ENCODE assay signal across 9 mouse cellular contexts in the genomic region with DNA sequence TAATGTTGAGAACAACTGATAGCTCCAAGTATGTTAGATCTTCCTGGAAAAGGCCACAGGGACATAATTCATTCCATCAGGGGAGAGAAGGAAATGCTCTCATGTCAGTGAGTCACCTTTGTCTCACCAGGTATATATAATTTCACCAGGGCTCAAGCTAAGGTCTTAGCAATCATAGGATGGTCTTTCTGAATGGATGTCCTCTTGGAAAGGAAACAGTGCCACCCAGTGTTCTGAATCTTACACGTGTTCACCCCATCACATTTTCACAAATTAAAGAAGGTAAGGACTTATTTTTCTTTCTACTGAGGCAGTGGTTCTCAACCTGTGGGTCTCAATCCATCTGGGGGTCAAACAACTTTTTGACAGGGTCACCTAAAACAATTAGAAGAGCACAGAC.
DNase-seq lines count a peak whose midpoint lies in the region; ATAC-seq and TF ChIP-seq lines count a peak whose summit lies in the region.
"Had no signal": no experiment of that assay in that cellular context is flagged by ENCODE, and none has a peak within 500 bp of the region (broad histone marks: within the 10 kb centered on the region; RNA-seq: fewer than 3 reads in every experiment).

No protein-coding gene starts in this region.

- ATAC-seq in forebrain, embryonic 13.5 days: 0 out of 2 replicates have a peak, but pooled peaks have one; percentile 36
- ATAC-seq in forebrain, embryonic 11.5 days (replicated peaks; ENCODE audit: low FRiP score): no peak
- no peak for ATAC-seq in liver, postnatal 0 days
- ATAC-seq in liver, embryonic 12.5 days: no peak

- no peaks in the 10 kb centered on the region for H3K36me3 ChIP-seq in forebrain, embryonic 13.5 days (ENCODE audit: poor library complexity, severe bottlenecking)
- H3K36me3 ChIP-seq in forebrain, embryonic 11.5 days (ENCODE audit: control insufficient read depth, insufficient read depth, low read length): no peaks in the 10 kb centered on the region
- H3K36me3 ChIP-seq in liver, postnatal 0 days (replicated peaks; ENCODE audit: insufficient read depth, low read length): no peaks in the 10 kb centered on the region
- no peaks in the 10 kb centered on the region for H3K36me3 ChIP-seq in liver, embryonic 12.5 days
- H3K36me3 ChIP-seq: forebrain, embryonic 12.5 days had no signal

- no peak overlapping the region for H3K27ac ChIP-seq in forebrain, embryonic 13.5 days
- no peak overlapping the region for H3K27ac ChIP-seq in forebrain, embryonic 11.5 days (ENCODE audit: low read depth, low read length)
- no peak overlapping the region for H3K27ac ChIP-seq in liver, postnatal 0 days (ENCODE audit: low read depth)
- H3K27ac ChIP-seq in liver, embryonic 12.5 days: no peak overlapping the region
- H3K27ac ChIP-seq: forebrain, embryonic 12.5 days had no signal

- no peaks in the 10 kb centered on the region for H3K27me3 ChIP-seq in forebrain, embryonic 13.5 days
- no peaks in the 10 kb centered on the region for H3K27me3 ChIP-seq in forebrain, embryonic 11.5 days (ENCODE audit: control insufficient read depth, insufficient read depth, low read length)
- no peaks in the 10 kb centered on the region for H3K27me3 ChIP-seq in liver, postnatal 0 days (ENCODE audit: insufficient read depth, low read length)
- H3K27me3 ChIP-seq in liver, embryonic 12.5 days (replicated peaks): no peaks in the 10 kb centered on the region
- H3K27me3 ChIP-seq: forebrain, embryonic 12.5 days had no signal

- H3K4me2 ChIP-seq in forebrain, embryonic 13.5 days: no peak overlapping the region
- no peak overlapping the region for H3K4me2 ChIP-seq in forebrain, embryonic 11.5 days (ENCODE audit: low read depth, low read length, severe bottlenecking)
- no peak overlapping the region for H3K4me2 ChIP-seq in liver, postnatal 0 days (ENCODE audit: low read depth, low read length)
- no peak overlapping the region for H3K4me2 ChIP-seq in liver, embryonic 12.5 days
- H3K4me2 ChIP-seq: forebrain, embryonic 12.5 days had no signal

- no peaks in the 10 kb centered on the region for H3K4me1 ChIP-seq in forebrain, embryonic 13.5 days
- H3K4me1 ChIP-seq in forebrain, embryonic 11.5 days (replicated peaks; ENCODE audit: control insufficient read depth, insufficient read depth, low read length): no peaks in the 10 kb centered on the region
- H3K4me1 ChIP-seq in liver, postnatal 0 days (ENCODE audit: insufficient read depth): no peaks in the 10 kb centered on the region
- H3K4me1 ChIP-seq in liver, embryonic 12.5 days: no peaks in the 10 kb centered on the region
- H3K4me1 ChIP-seq: forebrain, embryonic 12.5 days had no signal

- TF ChIP-seq EP300 in liver, postnatal 0 days (IDR thresholded peaks at IDR 0.05; ENCODE audit: low read depth): no peak

- no peak overlapping the region for H3K4me3 ChIP-seq in forebrain, embryonic 13.5 days
- H3K4me3 ChIP-seq in forebrain, embryonic 11.5 days (ENCODE audit: low read depth, low read length): no peak overlapping the region
- H3K4me3 ChIP-seq in liver, postnatal 0 days (ENCODE audit: low read depth, low read length): no peak overlapping the region
- H3K4me3 ChIP-seq in liver, embryonic 12.5 days: no peak overlapping the region
- H3K4me3 ChIP-seq: forebrain, embryonic 12.5 days had no signal

- no peak overlapping the region for H3K9ac ChIP-seq in forebrain, embryonic 13.5 days
- no peak overlapping the region for H3K9ac ChIP-seq in forebrain, embryonic 11.5 days (ENCODE audit: low read length)
- H3K9ac ChIP-seq in liver, postnatal 0 days (replicated peaks): no peak overlapping the region
- no peak overlapping the region for H3K9ac ChIP-seq in liver, embryonic 12.5 days
- H3K9ac ChIP-seq: forebrain, embryonic 12.5 days had no signal

- WGBS in forebrain, embryonic 13.5 days: 5% methylated on average over 1 of the region's 1 CpGs
- 11% methylated on average over 1 of the region's 1 CpGs for WGBS in forebrain, embryonic 11.5 days
- 3% methylated on average over 1 of the region's 1 CpGs for WGBS in liver, postnatal 0 days (ENCODE audit: insufficient replicate concordance)
- WGBS in liver, embryonic 12.5 days (ENCODE audit: insufficient replicate concordance): 0% methylated on average over 1 of the region's 1 CpGs

- peak; percentile 16; the same call in 1 of the 2 replicates for TF ChIP-seq CTCF in liver, postnatal 0 days (IDR thresholded peaks at IDR 0.05; ENCODE audit: low read depth)

- no peak for DNase-seq in forebrain, embryonic 11.5 days (ENCODE audit: low spot score)
- no peak for DNase-seq in liver, postnatal 0 days
- peak; percentile 37 for DNase-seq in cerebellum, adult 9-10 months
- peak; percentile 6 for DNase-seq in mesoderm, embryonic 11.5 days (ENCODE audit: low read depth, low spot score)
- no peak for DNase-seq in heart, adult 8-10 months (ENCODE audit: low spot score)
- DNase-seq in thymus, postnatal 10 days (ENCODE audit: low spot score in 2 of 2): no peak

- no peaks in the 10 kb centered on the region for H3K9me3 ChIP-seq in forebrain, embryonic 13.5 days (replicated peaks)
- H3K9me3 ChIP-seq in forebrain, embryonic 11.5 days (ENCODE audit: control insufficient read depth, low read length): no peaks in the 10 kb centered on the region
- H3K9me3 ChIP-seq in liver, postnatal 0 days (ENCODE audit: low read length): no peaks in the 10 kb centered on the region
- no peaks in the 10 kb centered on the region for H3K9me3 ChIP-seq in liver, embryonic 12.5 days (replicated peaks)
- H3K9me3 ChIP-seq: forebrain, embryonic 12.5 days had no signal

Comparison
In these comparisons a context has a peak if more than half of its experiments do, and no peak if none do; other contexts are left out.
1. DNase-seq: peak in cerebellum, adult 9-10 months (single experiment) and mesoderm, embryonic 11.5 days (single experiment); none in forebrain, embryonic 11.5 days (single experiment), liver, postnatal 0 days (single experiment), heart, adult 8-10 months (single experiment) and thymus, postnatal 10 days (0 of 2).